Mouse (Mus musculus) myocyte (in vitro differentiated cells): ENCODE data around the gene Gm11639. TPM values are rescaled to one million over a fixed set of nuclear protein-coding genes. Genes with fewer than 3 reads are reported as not detected.

Source experiments
- H3K27me3 ChIP-seq: one replicate; pipeline ENCODE4 v1.6.1; 2011; ENCODE audit not compliant: control insufficient read depth, insufficient read depth, insufficient read length
- H3K36me3 ChIP-seq: one replicate; pipeline ENCODE4 v1.6.1; 2011; ENCODE audit not compliant: control insufficient read depth, insufficient read depth
- H3K4me2 ChIP-seq: one replicate; pipeline ENCODE4 v1.6.1; 2011; ENCODE audit warnings: low read depth, control low read depth
- H3K4me3 ChIP-seq: one replicate; pipeline ENCODE4 v1.5.1; 2011; ENCODE audit warnings: mild to moderate bottlenecking, control low read depth, moderate library complexity
- H3K79me2 ChIP-seq: one replicate; pipeline ENCODE4 v1.6.1; 2011; ENCODE audit not compliant: control insufficient read depth, insufficient read depth
- H3ac ChIP-seq: one replicate; pipeline ENCODE4 v1.6.1; 2011; ENCODE audit not compliant: control insufficient read depth, insufficient read length
- CEBPB ChIP-seq: IDR thresholded peaks from 2 replicates; pipeline ENCODE4 v1.6.1; 2011; ENCODE audit warnings: mild to moderate bottlenecking, moderate library complexity; ENCODE audit not compliant: poor library complexity, insufficient read depth, severe bottlenecking
- E2F4 ChIP-seq: IDR thresholded peaks from one replicate; pipeline ENCODE4 v1.6.1; 2011; ENCODE audit warnings: mild to moderate bottlenecking, control low read depth, moderate library complexity; ENCODE audit not compliant: insufficient read depth
- MAX ChIP-seq: IDR thresholded peaks from one replicate; pipeline ENCODE4 v1.6.1; 2011; ENCODE audit warnings: low read depth, mild to moderate bottlenecking, control low read depth
- MYOD1 ChIP-seq, 3 experiments: IDR thresholded peaks; one replicate each; pipeline ENCODE4 v1.6.1; 2011; ENCODE audit warnings: control low read depth in 2 of 3, low read depth in 2 of 3, mild to moderate bottlenecking in 2 of 3, moderate library complexity in 1 of 3; ENCODE audit not compliant: insufficient read length in 2 of 3, control insufficient read depth in 1 of 3
- MYOG ChIP-seq, 3 experiments: IDR thresholded peaks; one replicate each; pipeline ENCODE4 v1.6.1; 2011; ENCODE audit warnings: control low read depth in 2 of 3, low read depth in 2 of 3, mild to moderate bottlenecking in 2 of 3; ENCODE audit not compliant: insufficient read length in 2 of 3, control insufficient read depth in 1 of 3, insufficient read depth in 1 of 3
- POLR2A ChIP-seq: IDR thresholded peaks from one replicate; pipeline ENCODE4 v1.6.1; 2011; ENCODE audit warnings: low read depth, mild to moderate bottlenecking, control low read depth, moderate library complexity; ENCODE audit not compliant: insufficient read length
- POLR2AphosphoS2 ChIP-seq: IDR thresholded peaks from one replicate; pipeline ENCODE4 v1.6.1; 2011; ENCODE audit warnings: low read depth, control low read depth; ENCODE audit not compliant: insufficient read length
- REST ChIP-seq: IDR thresholded peaks from one replicate; pipeline ENCODE4 v1.6.1; 2011; ENCODE audit warnings: mild to moderate bottlenecking, control low read depth, moderate library complexity; ENCODE audit not compliant: insufficient read depth, insufficient read length
- SRF ChIP-seq: IDR thresholded peaks from one replicate; pipeline ENCODE4 v1.6.1; 2011; ENCODE audit warnings: low read depth; ENCODE audit not compliant: control insufficient read depth, insufficient read length
- TCF12 ChIP-seq: IDR thresholded peaks from one replicate; pipeline ENCODE4 v1.6.1; 2011; ENCODE audit warnings: mild to moderate bottlenecking, control low read depth; ENCODE audit not compliant: poor library complexity, insufficient read depth, severe bottlenecking
- TCF3 ChIP-seq: IDR thresholded peaks from one replicate; pipeline ENCODE4 v1.6.1; 2011; ENCODE audit warnings: low read depth, control low read depth; ENCODE audit not compliant: insufficient read length
- USF1 ChIP-seq: IDR thresholded peaks from one replicate; pipeline ENCODE4 v1.6.1; 2011; ENCODE audit warnings: low read depth, mild to moderate bottlenecking, control low read depth, moderate library complexity
- polyA plus RNA-seq: library from polyadenylated mRNA; unstranded; fragments of >200 nt; fragmentation: generic; extraction: Trizol; gene quantifications from one replicate; pipeline ENCODE4 v1.2.1, GENCODE M21; 2012; ENCODE audit warnings: missing spikeins

Gene Gm11639
- polyA plus RNA-seq, 1 experiment = not detected

- TF ChIP-seq MYOG (IDR thresholded peaks at IDR 0.05; ENCODE audit: control insufficient read depth in 1 of 3, insufficient read depth in 1 of 3, insufficient read length in 2 of 3, low read depth in 2 of 3) = no peak
- TF ChIP-seq CEBPB = no peak
- TF ChIP-seq MYOD1 (IDR thresholded peaks at IDR 0.05; ENCODE audit: control insufficient read depth in 1 of 3, insufficient read length in 2 of 3, low read depth in 2 of 3) = no peak
- TF ChIP-seq POLR2A = no peak
- TF ChIP-seq TCF12 = no peak
- TF ChIP-seq POLR2AphosphoS2 = no peak
- no peak for TF ChIP-seq TCF3
- TF ChIP-seq USF1 = no peak
- no peak for TF ChIP-seq REST
- no peak for TF ChIP-seq E2F4
- no peak for TF ChIP-seq MAX
- TF ChIP-seq SRF = no peak
- Histone ChIP-seq H3K4me3 (no peak overlapping the region), H3K36me3 (peaks cover 5% of the 10 kb centered on the region), H3K27me3 (no peaks in the 10 kb centered on the region), H3ac (no peak overlapping the region), H3K79me2 (no peaks in the 10 kb centered on the region), H3K4me2 (no peak overlapping the region)
These were observed 12.1 kb upstream of the Gm11639 start for GRCm38 (mm10) chr11:104673412-104673811.

GRCm38 (mm10) chr11:104674768-104675167 lies 10.7 kb upstream of the Gm11639 start:
- no peaks in the 10 kb centered on the region for H3K79me2 ChIP-seq
- no peaks in the 10 kb centered on the region for H3K27me3 ChIP-seq
- H3K4me2 ChIP-seq = no peak overlapping the region
- H3K36me3 ChIP-seq = no peaks in the 10 kb centered on the region
- no peak overlapping the region for H3ac ChIP-seq
- TF ChIP-seq POLR2A (no peak), SRF (no peak), USF1 (no peak), CEBPB (no peak), TCF12 (no peak), POLR2AphosphoS2 (no peak), MYOG (IDR thresholded peaks at IDR 0.05; ENCODE audit: control insufficient read depth in 1 of 3, insufficient read depth in 1 of 3, insufficient read length in 2 of 3, low read depth in 2 of 3) (no peak), REST (no peak), MYOD1 (IDR thresholded peaks at IDR 0.05; ENCODE audit: control insufficient read depth in 1 of 3, insufficient read length in 2 of 3, low read depth in 2 of 3) (no peak), E2F4 (no peak), MAX (no peak), TCF3 (no peak)
- H3K4me3 ChIP-seq = no peak overlapping the region

DNA sequence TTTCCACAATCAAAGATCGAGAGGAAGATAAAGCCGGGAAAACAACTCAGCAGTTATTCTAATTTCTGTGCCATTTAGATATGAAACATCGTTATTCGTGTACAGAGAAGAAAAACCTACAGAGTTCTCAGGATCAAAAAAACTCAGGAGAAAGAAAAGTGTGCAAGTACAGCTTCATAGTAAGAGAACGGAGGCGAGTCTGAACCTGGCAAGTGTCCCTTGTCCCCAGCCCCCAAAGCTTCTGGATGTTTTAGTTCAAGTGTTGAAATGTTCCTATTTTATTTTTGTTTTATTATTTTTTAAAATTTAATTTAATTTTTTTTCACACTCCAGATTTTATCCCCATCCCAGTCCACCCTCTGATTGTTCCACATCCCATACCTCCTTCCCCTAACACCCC lies 7.7 kb downstream of the Gm11639 start:
- Histone ChIP-seq H3K36me3 (no peaks in the 10 kb centered on the region), H3ac (no peak overlapping the region), H3K27me3 (no peaks in the 10 kb centered on the region), H3K4me2 (no peak overlapping the region), H3K4me3 (no peak overlapping the region), H3K79me2 (no peaks in the 10 kb centered on the region)
- no peak for TF ChIP-seq MYOD1 (IDR thresholded peaks at IDR 0.05; ENCODE audit: control insufficient read depth in 1 of 3, insufficient read length in 2 of 3, low read depth in 2 of 3)
- no peak for TF ChIP-seq MYOG (IDR thresholded peaks at IDR 0.05; ENCODE audit: control insufficient read depth in 1 of 3, insufficient read depth in 1 of 3, insufficient read length in 2 of 3, low read depth in 2 of 3)
- TF ChIP-seq POLR2A = no peak
- no peak for TF ChIP-seq SRF
- no peak for TF ChIP-seq TCF3
- TF ChIP-seq CEBPB = no peak
- TF ChIP-seq MAX = no peak
- TF ChIP-seq POLR2AphosphoS2 = no peak
- no peak for TF ChIP-seq TCF12
- no peak for TF ChIP-seq E2F4
- TF ChIP-seq USF1 = no peak
- no peak for TF ChIP-seq REST

DNA sequence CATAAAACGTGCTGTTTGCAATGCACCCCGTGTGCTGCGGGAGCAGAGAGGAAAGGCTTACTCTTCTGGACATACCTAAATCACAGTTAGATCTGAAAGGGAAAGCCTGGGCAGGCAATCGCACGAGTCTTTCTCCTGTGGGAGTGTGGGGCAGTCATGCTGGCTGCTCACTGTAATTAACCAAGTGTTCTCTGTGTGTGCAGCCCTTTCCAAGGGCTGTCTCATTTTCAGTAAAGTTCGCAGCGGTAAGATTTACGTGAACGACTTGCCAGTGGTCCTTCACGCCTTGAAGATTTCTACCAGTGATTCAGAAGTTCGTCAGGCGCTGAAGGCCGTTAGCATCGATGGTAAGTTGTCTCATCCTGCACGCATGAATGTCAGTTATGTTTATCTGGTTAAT lies 18.6 kb downstream of the Gm11639 start:
- no peak for TF ChIP-seq CEBPB
- TF ChIP-seq MAX = no peak
- no peak for TF ChIP-seq TCF3
- no peak for TF ChIP-seq SRF
- no peak for TF ChIP-seq POLR2AphosphoS2
- TF ChIP-seq MYOD1 (IDR thresholded peaks at IDR 0.05; ENCODE audit: control insufficient read depth in 1 of 3, insufficient read length in 2 of 3, low read depth in 2 of 3) = no peak
- TF ChIP-seq REST = no peak
- no peak for TF ChIP-seq MYOG (IDR thresholded peaks at IDR 0.05; ENCODE audit: control insufficient read depth in 1 of 3, insufficient read depth in 1 of 3, insufficient read length in 2 of 3, low read depth in 2 of 3)
- no peak for TF ChIP-seq TCF12
- TF ChIP-seq POLR2A = no peak
- no peak for TF ChIP-seq E2F4
- TF ChIP-seq USF1 = no peak
- Histone ChIP-seq H3K79me2 (no peaks in the 10 kb centered on the region), H3K4me3 (no peak overlapping the region), H3ac (no peak overlapping the region), H3K4me2 (peak overlapping the region; percentile 6), H3K27me3 (no peaks in the 10 kb centered on the region), H3K36me3 (no peaks in the 10 kb centered on the region)

- H3K36me3 ChIP-seq = no peaks in the 10 kb centered on the region
- H3K27me3 ChIP-seq = no peaks in the 10 kb centered on the region
- H3K79me2 ChIP-seq = no peaks in the 10 kb centered on the region
- TF ChIP-seq E2F4 (no peak), USF1 (no peak), POLR2AphosphoS2 (no peak)
- H3K4me2 ChIP-seq = no peak overlapping the region
- no peak overlapping the region for H3ac ChIP-seq
- no peak overlapping the region for H3K4me3 ChIP-seq
These were observed 21.6 kb downstream of the Gm11639 start for GRCm38 (mm10) chr11:104707084-104707483.
